Mouse (Mus musculus): Measurements from ENCODE around the gene Catsper2.

The Catsper2 gene

GRCm38 (mm10) chr2:121413387-121414042 is at the start of gene Catsper2, which contains the start of gene Pdia3:
Catsper2 (minus strand) TSS chr2:121413792.
Pdia3 (plus strand) TSS chr2:121413775.
- DNase-seq (ENCODE audit: low spot score) = peak; percentile 99

DNA sequence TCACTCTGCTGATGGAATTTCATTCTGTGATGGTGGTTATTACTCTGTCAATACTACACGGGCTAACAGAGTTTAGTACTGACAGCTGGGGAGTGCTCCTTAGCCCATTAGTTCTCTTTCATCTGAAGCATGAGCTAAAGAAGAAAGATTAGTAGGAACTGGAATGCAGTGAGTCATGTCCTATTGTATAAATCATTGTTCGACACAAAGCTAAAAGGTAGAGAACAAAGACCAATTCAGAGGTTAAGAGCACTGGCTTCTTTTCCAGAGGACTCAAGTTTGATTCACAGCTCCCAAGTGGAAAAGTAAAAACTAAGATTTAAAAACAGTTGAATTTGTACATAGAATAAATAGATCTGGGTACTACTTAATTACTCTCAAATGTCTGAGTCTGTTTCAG is 46.5 kb upstream of the Catsper2 start:
- no peak for DNase-seq (ENCODE audit: low spot score)

- peak; percentile 81 for DNase-seq (ENCODE audit: low spot score)
Measured at GRCm38 (mm10) chr2:121456692-121457642, 43.4 kb upstream of the Catsper2 start, which contains the start of gene Serinc4. Serinc4 (minus strand) TSS chr2:121456781.

GRCm38 (mm10) chr2:121455534-121455933 is 41.9 kb upstream of the Catsper2 start:
- no peak for DNase-seq (ENCODE audit: low spot score)

DNA sequence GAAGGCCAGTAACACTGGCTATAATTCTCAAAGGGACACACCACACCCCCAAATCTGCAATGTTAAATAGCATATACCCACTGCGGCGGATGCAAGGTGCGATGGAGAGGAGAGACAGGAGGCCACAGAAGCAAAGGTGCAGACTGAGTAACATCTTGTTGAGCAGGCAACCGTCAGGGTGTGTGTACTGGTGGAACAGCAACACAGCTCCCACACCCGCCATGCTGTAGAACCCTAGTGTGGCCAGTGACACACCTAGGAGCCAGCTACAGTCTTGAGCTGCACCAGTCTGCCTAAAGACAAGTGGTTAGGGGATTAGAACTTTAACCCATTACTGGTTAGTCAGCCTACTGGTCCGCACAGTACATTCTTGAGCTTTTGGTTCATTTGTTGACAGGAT is 40.3 kb upstream of the Catsper2 start:
- no peak for DNase-seq (ENCODE audit: low spot score)

DNA sequence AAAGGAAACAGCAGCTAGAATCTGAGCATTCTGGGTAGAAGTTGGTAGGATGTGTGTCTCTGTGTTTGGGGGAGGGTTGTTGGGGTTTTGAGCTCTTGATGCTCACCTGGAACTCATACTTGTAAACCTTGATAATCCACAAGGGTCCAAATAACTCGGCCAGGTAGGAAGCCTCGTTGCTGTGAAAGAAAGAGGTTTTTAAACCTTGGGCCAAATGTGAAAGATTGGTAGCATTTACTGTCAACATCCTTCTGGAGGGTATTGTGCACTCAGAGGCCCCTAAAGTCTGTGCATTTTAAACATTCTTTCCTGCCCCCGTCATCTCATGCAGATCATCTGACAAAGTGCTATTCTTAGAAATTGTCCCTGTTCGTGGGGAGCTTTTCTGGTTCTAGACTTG is 39.4 kb upstream of the Catsper2 start, which contains the start of gene Hypk:
TSS of gene Hypk (plus strand) at position 301 of the 400 bp plus-strand sequence.
- DNase-seq (ENCODE audit: low spot score) = no peak

DNA sequence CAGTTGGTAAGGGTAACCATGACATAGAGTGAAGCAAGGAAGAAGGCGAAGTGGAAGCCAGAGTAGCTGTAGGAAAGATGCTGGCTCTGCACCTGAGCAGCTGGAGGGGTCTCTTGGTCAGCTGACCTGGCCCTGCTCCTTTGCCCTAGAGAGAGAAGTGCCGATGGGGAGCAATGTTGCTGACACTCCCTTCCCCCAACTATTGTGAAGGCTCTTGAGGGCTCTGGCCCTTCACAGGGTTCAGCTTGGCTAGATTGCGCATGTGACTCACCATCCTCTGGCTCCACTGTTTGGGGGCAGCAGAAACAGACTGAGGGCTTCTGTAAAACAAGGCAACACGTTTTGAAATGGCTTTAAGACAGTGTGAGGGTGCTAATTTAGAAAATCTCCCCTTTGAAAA is 38.8 kb upstream of the Catsper2 start:
- DNase-seq (ENCODE audit: low spot score) = no peak

DNA sequence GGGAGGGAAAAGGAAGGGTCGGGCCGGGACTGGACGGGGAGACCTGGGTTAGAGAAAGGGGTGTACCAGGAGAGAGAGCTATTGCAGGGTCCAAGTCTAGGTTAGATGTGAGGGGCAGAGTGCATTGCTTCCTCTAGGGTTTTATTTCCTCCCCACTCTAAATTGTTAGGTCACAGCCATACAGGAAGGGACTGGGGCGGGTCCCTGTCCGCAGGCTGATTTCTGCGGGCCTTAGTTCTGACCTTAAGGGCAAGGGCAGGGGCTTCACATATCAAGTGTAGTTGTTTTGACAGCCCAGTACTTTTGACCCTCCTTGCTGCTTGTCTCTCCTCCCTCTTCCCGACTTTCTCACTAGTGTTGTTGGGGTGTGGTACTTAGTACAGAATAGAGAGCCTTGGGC is 36.5 kb upstream of the Catsper2 start:
- no peak for DNase-seq (ENCODE audit: low spot score)

GRCm38 (mm10) chr2:121449545-121450011 is 36.0 kb upstream of the Catsper2 start:
- DNase-seq (ENCODE audit: low spot score) = no peak

- peak; percentile 100 for DNase-seq (ENCODE audit: low spot score)
Measured at GRCm38 (mm10) chr2:121448739-121449535, 35.3 kb upstream of the Catsper2 start, which contains the start of gene Serf2. Serf2 (plus strand) TSS chr2:121449195.

DNA sequence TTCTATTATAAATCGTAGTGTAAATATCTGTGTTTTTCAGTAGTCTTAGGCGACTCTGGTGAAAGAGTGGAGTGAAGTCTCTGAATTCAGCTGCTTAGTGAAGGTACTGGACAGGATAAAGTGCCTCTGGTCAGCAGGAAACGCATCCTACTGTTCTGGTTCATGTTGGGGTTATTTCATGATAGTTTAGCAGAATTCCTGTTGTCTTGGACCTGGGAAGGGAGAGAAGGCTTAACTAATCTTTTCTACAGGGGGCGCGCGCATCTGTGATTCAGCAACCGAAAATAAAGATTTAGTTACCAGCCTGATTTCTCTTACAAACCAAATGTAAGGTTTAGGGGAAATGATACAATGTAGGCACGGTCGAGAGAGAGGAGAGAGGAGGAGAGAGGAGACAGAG is 34.5 kb upstream of the Catsper2 start:
- peak; percentile 26 for DNase-seq (ENCODE audit: low spot score)

- no peak for DNase-seq (ENCODE audit: low spot score)
Measured at GRCm38 (mm10) chr2:121447006-121447405, 33.4 kb upstream of the Catsper2 start.

DNA sequence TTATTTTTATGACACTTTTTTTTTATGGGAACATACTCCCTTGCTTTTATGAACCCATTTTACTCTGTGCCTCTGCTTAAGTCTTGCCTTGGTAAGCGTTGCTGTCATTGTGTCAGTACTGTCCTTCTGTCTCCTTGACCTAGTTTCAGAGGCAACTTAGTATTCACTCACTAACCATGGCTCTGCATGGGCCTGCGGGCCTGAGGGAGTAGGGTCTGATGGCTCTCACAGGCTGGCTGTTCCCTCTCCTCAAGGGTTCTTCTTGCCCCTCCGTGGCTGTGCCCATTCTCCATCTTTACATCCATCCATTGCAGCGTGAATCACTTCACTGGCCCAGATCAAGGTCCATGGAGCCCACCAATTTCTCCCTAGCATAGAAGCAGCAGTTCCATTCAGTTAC is 32.9 kb upstream of the Catsper2 start:
- DNase-seq (ENCODE audit: low spot score) = no peak

GRCm38 (mm10) chr2:121445117-121445516 is 31.5 kb upstream of the Catsper2 start:
- DNase-seq (ENCODE audit: low spot score) = no peak

DNA sequence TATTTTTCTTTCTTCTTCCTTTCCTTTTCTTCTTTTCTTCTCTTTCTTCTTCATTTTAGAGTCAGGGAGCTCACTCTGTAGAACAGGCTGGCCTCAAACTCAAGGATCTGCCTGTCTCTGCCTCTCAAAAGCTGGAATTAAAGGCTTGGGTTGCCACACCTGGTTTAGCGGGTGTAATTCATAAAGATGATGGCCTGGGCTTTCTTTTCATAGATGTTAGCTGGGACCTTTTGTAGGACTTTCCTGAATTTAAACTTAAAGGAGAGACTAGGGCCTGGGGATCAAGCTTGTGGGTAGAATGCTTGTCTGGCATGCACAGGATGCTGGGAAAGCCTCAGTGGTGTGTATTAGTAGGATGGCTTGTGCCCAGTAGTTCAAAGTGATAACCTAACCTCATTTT is 30.6 kb upstream of the Catsper2 start, which contains the start of gene Ell3:
TSS of gene Ell3 (minus strand) at position 101 of the 400 bp plus-strand sequence.
- DNase-seq (ENCODE audit: low spot score) = no peak

- no peak for DNase-seq (ENCODE audit: low spot score)
Measured at GRCm38 (mm10) chr2:121443068-121443349, 29.4 kb upstream of the Catsper2 start.

DNA sequence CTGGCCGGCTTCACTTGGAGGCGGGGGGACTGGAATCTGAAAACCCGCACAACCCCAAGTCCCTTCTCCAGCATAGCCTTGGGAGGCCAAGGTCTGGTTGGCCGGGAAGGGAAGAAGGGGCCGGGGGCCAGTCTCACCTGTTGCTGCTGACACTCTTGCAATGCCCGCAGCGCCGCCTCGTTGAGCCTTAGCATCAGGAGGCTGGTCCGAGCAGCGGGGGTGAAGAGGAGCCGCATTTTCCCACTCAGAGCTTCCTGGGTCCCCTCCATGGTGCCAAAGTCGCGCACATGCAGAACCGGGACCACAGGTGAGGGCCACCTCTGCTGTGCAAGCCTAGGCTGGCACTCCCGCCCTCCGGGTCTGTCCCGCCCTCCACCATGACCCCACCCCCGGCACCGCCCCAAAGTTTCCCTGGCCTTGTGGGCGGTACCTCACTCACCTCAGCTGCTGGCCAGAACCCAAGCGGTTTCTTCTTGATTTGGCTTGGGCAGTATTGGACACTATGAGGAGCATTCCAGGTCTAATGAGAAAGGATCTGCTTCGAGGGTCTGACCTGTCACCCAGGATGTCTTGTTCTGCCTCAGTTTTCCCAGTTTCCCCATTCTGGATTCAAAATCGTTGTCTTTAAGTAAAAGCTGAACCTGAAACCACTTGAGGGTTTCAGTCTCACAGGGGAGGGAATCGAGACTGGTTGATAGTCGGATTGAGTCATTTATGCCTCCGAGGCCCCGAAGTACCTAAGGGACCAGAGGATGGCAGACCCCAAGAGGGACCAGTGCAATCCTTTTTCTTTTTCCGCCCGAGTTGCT is 28.9 kb upstream of the Catsper2 start:
- peak; percentile 64 for DNase-seq (ENCODE audit: low spot score)

DNA sequence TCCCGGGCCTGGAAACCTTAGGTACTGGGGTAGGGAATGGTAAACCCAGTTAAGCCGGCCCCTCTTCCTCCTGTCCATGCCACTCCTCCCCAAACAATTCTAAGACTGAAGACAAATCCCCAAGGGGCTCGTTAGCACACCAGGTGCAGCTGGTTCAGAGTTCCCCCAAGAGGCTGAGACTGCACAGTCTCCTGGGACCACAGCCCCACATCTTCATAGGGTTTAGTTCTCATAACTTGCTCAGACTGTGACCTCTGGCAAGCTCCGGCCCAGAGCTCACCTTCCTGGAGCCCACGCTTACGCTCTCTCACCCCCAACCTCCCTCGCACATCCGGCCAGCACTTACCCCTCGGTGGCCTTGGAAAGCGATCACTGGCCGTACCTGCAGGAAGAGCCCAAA is 28.2 kb upstream of the Catsper2 start:
- no peak for DNase-seq (ENCODE audit: low spot score)

GRCm38 (mm10) chr2:121440834-121441605 is 27.4 kb upstream of the Catsper2 start:
- DNase-seq (ENCODE audit: low spot score) = no peak

DNA sequence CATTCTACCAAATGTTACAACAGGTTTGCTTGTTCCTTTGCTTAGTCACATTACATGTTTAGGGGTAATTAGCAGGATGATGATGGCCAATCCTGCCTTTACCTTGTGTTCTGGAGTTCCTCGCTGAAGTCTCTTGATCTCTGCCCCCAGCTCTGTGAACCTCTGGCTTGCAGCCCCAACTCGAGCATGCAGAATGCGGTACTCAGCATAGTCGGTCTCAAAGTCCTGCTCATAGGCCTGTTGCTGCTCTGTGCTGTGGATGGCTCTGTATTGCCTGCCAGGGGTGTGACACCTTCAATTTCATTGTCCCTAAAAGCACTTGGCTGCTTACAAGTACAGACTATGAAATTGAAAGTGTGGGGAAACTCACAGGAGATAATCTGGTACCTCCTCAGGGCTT is 26.2 kb upstream of the Catsper2 start:
- DNase-seq (ENCODE audit: low spot score) = no peak
